Mouse (Mus musculus) cerebellum, adult 11 months (tissue): Measurements from ENCODE around the gene Dnaja3.
"Not testable (repeated sequence)": the region's sequence is repeated elsewhere in the genome, so short reads cannot be mapped to it uniquely, and the experiment has no call there.

Experiments
- DNase-seq: peaks from one replicate; pipeline ENCODE4 v3.0.0; 2022

Gene Dnaja3

DNA sequence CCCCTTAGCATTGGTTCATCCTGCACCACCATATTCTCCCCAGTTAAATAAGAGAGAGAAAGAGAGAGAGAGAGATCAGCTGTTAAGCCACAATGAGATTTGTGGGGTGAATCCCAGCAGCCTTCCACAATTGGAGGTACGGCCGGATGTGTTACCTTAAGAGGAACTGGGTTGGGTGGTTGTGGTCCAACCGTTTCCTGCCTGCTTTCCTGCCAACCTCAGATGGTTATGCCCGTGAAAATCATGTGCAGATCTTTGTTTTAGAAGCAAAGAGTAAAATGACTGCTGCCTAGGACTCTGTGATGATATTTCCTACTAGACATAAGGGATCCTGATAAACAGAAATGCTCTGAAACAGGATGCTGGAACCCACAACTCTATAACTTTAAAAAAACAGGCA, 34.3 kb downstream of the Dnaja3 start:
- DNase-seq = no peak

DNA sequence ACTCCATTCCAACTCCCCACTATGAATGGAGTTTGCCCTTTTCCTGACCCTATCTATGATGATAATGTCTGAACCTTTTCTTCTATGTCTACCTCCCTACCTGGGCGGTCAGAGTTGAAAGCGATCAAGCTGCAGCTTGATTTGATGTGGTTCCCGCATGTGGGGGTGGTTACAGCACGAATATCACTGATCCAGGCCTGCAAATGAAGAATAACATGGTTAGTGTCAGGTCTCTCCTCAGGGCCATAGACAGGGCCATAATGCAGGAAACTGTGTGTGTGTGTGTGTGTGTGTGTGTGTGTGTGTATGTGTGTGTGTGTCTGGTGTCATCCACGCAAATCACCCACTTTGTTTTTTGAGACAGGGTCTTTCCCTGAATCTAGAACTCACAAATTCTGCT, 37.0 kb downstream of the Dnaja3 start:
- DNase-seq = no peak

DNA sequence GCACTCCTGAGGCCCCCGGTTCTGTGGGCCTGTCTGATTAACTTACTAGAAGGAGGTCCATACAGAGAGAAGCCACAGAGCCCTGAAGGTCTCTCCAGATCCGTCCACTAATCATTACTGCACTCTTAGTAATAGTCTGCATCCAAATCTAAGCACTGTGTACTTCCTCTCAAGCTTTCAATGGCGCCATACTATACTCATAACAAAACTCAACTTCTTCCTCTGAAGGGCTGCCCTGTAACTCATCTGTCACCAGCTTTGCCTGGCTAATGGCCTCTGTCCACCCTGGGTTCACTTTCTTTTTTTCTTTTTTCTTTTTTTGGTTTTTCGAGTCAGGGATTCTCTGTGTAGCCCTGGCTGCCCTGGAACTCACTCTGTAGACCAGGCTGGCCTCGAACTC, 38.3 kb downstream of the Dnaja3 start:
- DNase-seq = no peak

DNA sequence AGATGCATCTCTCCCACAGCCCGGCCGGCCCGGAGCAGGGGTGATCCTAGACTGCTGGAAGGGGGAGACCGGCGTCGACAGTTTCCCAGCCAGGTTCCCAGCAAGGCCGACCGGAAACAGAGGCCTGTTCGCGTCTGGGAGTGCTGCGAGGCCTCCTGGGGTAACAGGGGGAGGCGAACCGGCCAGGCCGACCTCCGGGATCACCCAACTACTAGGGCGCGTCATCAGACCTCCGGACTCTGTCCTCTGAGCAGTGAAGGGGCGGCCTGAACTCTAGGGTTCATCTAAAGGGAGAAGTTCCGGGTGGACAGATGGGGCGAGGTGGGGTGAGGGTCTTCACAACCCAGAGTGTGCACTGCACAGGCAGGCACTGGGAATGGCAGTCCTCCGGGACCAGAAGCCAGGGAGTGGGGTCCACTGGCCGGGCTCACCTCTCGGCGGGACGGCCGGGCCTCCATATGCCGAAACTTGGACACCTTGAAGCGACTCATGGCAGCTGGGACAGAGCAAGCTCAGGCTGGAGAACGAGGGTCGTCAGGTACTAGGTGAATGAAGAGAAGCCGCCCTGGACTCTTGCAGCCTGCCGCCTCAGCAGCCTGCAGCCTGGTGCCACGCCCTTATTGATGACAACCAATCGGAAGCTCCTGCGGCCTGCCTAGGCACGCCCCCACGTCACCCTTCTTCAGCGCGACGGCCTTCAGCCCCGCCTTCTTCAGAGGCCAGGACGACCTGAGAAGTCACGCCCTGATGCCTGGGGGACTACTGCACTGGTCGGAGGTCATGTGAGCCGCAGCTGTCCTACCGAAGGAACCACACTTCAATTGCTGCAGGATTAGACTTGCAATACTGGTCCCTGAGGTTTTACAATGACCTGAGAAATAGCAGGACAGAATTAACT, 39.6 kb downstream of the Dnaja3 start, which contains the start of gene Coro7:
TSS of gene Coro7 (minus strand) at position 657 of the 898 bp plus-strand sequence.
- DNase-seq = peak; percentile 90

DNA sequence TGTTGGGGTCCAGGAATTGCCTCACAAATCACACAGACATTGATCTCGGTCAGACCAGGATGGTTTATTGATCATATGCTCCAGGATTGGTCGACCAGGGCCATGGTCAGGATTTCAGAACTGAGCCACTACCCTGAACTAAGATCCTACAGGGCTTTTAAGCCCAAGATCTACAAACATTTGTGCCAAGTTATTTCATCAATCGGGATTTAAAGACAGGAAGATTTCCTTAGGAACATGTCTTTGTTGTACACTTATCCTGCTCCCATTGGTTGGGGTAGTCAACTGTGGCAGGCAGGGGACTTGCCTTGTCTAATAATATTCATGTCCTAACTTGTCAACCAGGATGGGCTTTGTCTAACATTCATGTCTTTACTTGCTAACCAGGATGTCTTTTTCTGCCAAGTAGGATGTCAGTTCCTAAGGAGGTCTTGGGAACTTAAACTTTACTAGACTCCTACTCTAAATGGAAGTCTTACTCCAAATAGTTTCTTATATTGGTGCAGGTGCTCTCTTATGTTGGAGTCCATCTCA, 41.2 kb downstream of the Dnaja3 start:
- DNase-seq = not testable (repeated sequence)

DNA sequence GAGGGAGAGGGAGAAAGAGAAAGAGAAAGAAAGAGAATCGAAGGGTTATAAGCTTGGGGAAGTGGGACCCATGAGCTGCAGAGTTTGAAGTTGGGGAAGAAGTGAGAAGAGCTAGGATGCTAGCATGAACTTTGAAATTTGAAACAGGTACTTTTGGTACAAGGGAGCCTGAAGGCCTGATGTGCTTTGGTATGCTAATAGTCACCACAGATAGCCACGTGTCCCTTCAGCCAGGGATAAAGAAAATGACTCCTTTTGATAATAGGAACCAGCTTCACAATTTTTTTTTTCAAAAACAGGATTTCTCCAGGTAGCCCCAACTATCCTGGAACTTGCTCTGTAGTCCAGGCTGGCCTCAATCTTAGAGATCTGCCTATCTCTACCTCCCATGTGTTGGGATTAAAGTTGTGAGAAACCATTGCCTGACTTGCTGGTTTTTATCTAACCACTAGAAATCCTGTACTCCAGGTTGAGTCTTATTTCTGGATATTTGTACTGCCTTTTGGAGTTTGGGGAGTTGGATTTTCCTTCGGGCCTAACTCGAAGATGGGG, 42.9 kb downstream of the Dnaja3 start:
- no peak for DNase-seq

DNA sequence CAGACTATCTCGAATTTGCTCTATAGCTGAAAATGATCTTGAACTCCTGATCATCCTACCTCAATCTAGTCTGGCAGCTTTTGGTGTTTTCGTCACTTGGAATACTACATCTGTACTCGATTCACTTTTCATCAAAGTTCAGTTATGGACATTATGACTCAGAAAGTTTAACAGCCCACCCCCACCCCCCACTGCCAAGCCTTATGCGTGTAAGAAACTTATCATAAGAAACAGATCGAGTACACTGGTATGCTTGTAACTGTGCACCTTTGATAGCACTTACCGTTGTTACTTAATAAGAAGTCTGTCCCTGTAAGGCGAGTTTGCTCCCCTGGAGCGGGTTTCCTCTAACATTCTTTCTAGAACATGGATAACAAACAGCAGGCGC, 43.4 kb downstream of the Dnaja3 start:
- no peak for DNase-seq

DNA sequence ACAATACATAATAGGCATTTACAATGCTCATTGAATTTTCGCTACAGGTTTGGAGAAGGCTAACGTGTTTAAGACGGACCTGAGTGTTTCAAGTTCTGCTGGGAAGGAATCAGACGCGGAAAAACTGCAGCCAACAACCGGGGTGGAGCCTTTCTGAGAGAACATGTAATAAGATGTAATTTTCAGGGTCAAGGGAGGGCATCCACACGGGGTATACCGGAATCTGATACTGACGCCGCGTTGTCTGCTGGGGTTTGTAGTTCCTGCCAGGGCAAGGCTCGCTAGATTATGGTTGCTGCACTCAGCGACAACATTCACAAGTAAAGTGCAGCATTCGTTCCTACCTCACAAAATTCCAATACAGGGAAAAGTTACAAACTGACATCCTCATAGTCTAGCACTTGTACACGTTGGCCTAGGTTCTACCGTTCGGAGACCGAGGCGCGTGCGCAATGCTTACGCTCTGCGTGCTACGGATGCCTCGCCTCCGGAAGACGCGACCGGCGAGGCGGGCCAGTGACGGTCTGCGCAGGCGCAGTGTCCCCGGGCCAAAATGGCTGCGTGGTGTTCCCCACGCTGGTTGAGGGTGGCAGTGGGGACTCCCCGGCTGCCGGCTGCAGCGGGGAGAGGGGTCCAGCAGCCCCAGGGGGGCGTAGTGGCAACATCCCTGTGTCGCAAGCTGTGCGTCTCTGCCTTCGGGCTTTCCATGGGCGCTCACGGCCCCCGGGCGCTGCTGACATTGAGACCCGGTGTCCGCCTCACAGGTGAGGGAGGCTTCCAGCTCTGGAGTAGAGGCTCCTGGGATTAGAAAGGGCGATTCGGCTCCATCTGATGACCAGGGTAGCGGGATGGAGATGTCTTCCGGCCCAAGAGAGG, 44.0 kb downstream of the Dnaja3 start:
- peak; percentile 96 for DNase-seq

DNA sequence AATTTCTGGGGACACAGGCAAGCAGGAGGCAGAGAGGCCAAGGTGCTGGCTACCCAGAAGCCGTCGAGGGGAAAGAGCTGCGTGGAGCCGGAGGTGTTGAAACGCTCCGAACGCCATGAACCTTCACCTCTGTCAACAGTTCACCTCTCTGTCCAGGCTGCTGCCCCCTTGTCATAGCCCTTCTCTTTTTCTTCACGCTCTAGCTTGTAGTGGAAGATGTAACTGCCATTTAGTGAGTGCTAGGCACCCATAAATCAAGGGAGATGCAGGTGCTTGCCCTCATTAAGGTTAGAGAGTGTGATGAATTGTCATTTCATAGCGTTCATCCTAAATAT, 44.6 kb downstream of the Dnaja3 start:
- no peak for DNase-seq

DNA sequence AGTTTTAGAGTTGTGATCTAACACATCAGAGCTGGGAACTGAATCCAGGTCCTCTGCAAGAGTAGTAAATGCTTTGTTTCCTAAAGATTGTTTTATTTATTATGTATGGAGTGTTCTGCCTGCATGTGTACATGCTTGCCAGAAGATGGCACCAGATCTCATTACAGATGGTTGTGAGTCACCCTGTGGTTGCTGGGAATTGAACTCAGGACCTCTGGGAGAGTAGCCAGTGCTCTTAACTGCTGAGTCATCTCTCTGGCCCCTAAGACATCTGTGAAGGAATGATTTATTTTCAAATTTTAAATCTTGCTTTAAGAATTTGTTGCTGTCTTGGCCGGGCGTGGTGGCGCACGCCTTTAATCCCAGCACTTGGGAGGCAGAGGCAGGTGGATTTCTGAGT, 49.6 kb downstream of the Dnaja3 start:
- not testable (repeated sequence) for DNase-seq

DNA sequence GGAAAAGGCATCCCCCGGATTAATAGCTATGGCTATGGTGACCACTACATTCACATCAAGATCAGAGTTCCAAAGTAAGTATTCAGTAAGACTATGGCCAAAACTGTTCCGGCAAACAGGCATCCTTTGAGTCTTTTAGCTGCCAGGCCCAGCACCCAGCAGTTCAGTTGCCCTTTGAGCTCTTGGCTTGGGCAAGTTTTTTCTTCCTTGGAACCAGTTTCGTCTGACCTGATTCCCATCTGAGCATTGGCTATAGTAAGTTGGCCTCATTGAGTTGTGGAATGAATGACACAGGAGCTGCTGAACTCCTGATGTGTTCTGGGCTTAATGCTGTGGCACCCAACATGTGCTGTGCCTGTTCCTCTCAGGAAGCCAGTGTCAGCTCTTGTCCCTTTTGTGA, 61.4 kb downstream of the Dnaja3 start:
- no peak for DNase-seq

DNA sequence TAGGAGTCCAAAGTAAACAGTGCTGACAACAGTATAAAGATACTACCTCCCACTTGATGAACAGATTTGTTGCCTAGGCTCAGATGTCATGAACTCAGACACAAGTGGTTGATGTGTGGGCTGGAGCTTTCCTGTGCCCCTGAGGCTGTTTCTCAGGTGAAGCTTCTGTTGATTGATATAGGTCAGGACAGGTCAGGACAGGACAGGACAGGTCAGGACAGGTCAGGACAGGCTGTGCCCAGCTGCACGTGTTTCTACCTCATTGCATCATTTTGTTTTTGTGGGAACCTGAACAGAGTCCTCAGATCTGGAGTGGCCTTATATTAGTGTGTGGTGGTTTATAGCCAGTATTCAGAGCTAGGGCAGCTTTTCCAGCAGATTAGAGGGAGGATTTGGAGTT, 62.9 kb downstream of the Dnaja3 start:
- no peak for DNase-seq

DNA sequence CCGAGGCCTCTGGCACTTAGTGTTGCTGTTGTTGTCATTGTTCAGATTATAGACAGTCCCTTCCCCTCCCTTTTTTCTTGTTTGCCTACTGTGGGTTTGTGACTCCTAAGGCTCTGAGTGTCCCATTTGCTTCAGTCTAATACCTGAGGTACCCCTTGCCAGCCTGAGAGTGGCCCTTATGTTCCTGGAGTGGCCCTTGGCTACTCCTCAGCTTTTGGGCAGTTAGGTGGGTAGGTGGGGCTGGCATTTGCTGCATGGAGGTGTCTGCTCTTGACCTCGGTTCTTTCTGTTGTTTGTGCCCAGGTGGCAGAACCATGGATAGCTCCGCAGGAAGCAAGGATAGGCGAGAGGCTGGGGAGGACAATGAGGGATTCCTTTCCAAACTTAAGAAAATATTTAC, 65.8 kb downstream of the Dnaja3 start:
- DNase-seq = no peak

DNA sequence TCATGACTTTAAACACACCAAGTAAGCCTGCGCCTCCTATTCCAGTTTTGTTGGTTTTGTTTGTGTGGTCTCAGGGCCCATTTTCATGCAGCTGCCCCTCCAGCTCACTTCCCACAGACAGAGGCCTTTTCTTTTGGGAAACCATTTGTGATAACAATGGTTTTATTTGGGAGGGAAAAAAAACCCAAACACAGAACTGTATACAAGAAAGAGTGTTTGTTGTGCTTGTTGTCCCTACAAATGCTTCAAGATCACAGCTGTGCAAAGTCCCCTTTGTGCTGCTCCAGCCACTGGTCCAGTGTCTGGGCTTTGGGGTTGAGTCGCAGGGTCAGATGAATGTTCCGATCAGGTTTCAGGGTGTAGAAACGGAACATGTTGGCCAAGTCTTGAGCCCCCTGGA, 71.4 kb downstream of the Dnaja3 start:
- no peak for DNase-seq

DNA sequence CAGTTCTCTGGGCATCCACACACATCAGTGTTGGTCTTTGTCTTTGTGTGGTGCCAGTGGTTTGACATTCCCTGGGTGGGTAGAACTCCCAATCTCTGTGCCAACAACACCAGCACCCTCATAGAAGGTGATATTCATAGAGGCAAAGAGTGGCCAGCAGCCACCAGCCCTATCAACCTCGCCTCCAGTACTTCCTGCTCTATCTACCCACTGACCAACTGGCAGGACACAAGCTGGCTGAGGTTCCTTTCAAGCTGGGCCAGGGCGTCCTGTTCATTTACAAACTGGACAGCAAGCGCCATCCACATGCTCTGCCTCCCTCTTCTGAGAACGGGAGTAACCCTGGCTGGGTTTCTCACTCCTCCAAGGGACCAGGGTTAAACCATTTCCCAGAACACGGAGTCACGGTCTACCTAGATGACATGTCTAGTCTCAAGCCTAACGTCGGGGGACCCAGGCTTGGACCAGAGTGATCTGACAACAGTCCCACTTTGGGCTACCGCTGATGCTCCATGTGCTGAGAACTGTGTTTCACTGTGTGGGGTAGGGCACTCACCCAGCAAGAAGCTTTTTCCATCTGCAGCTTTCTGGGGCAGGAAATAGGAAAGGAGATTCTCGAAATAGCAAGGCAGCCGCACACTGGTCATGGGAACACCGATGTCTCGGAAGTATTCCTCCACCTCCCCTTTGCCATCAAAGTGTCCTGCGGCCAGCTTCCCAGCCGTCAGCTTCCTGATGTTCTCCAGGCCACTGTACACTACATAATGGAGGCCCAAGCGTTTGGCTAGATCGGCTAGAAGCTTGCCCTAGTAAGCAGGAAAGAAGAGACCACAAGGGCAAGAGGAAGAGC, 74.3 kb downstream of the Dnaja3 start:
- DNase-seq = peak; percentile 63

DNA sequence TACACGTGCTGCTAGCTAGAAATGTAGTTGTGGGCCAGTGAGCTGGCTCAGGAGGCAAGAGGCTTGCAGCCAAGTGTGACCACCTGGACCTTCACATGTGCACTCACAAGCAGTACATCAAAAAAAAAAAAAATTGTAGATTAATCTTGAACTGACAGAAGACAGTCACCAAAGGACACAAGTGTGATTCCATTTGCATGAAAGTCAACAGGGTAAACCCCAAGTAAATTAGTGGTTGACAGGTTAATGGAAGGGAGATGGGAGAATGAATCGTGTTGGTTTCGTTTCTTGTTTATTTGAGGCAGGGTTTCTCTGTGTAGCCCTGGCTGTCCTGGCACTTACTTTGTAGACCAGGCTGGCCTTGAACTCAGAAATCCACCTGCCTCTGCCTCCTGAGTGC, 78.1 kb downstream of the Dnaja3 start:
- no peak for DNase-seq

DNA sequence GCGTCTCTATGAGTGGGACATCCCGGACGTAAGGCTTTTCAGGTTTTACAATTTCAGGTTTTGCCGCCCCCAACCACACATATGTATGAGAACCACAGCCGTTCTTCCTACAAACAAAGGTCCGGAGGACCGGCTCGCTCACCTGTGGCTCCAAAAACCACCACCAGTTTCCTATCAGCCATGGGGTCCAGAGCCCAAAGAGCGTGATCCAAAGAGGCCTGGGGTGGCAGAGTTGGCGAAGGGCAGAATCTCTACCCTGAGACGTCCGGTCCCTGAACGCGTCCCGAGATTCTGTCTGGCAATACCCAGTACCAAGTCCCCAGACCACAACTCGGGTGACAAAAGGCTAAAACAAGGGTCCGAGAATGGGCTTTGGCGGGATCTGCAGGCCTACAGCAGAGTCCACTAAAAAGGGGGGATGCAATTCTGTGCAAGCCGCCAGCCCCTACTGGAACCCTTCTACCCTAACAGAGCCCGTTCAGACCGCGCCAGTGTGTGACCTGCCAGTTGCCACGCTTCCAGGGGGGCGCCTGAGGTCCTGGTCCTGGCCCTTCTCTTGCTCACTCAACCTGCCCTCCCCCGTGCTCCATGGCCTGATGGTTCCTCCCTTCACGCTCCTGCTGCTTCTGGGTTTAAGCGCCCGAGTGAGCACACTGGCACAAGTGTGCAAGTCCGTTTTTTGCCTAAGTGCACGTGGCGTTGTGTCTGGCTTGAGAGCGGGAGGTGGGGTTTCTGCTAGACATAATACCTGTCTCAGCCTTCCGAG, 79.1 kb downstream of the Dnaja3 start, which contains the start of gene Nmral1:
TSS of gene Nmral1 (minus strand) at position 604 of the 766 bp plus-strand sequence.
- DNase-seq = peak; percentile 74

DNA sequence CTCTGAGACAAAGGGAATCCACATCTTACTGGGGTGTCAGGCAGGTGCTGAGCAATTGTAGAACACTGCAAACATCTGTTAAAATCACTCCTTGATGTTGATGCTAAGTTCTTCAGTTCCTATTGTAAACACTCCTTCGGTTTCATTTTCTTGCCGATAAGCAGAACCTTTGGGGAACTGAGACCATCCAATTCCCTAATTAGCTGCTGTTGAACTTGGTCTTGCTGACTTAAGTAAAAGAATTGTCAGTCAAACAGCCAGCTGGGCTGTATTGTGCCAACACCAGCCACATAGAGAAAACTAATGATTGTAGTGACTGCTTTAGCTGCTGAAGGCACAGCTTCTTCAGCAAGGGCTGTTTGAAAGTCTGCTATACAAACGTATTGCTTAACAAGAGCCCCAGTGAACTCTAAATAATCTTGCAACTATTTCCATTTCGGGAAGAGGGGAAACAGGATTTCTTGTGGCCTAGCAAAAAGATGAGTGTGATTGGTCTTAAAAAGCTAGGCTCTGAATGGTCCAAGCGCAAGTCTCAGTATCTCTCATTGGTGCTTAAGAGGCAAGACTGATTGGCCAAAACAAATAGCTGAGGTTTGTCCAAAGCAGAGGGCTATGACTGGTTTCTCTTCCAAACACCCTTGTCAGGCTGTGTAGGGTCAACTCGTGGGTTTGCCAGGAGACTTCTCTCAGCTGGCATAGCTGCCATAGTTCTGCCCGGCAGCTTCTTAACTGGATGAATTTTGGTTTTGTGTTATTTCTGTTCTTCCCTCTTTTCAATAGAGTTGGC, 82.5 kb downstream of the Dnaja3 start:
- no peak for DNase-seq

DNA sequence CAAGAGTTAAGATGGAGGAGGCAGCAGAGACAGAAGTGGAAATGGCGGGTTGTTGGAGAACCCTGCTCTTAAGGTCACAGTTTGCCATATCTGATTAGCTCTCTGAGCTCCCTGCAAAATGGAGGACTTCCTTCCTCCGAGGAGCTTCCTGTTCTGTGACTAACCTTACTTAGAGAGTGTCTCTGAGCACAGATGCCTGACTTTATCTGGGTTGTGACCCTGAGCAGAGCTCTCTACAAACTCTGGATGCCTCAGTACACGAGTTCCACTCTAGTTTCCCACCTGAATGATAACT, 83.1 kb downstream of the Dnaja3 start:
- no peak for DNase-seq

DNA sequence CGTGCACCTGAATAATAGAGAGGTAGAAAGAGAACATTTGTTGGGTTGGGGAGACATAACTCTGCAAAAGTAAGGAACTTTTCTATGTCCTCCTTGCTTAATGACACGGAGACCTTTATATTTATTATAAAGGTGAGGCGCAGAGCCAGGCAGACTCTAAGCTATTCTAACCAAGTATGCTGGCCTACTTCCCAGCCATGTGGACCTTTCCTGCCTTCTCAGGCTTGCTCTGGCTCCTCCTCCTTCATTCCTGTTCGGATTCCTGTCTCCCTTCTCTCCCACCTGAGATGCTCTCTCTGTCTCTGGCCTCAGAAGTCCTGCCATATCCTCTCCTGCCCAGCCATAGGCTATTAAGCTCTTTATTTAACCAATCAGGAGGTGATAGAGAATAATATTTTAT, 85.5 kb downstream of the Dnaja3 start:
- DNase-seq = no peak
